Mouse (Mus musculus) frontal cortex, postnatal 10 days (tissue): ENCODE results near the gene Ipo8.
A peak's percentile ranks its signal among the peaks of the same experiment; 100 is the strongest.

Experiments
- DNase-seq, 2 experiments: peaks; one replicate each; pipeline ENCODE4 v3.0.0; 2022; ENCODE audit warnings: low spot score in 2 of 2, mixed read lengths in 1 of 2

Gene Ipo8

DNA sequence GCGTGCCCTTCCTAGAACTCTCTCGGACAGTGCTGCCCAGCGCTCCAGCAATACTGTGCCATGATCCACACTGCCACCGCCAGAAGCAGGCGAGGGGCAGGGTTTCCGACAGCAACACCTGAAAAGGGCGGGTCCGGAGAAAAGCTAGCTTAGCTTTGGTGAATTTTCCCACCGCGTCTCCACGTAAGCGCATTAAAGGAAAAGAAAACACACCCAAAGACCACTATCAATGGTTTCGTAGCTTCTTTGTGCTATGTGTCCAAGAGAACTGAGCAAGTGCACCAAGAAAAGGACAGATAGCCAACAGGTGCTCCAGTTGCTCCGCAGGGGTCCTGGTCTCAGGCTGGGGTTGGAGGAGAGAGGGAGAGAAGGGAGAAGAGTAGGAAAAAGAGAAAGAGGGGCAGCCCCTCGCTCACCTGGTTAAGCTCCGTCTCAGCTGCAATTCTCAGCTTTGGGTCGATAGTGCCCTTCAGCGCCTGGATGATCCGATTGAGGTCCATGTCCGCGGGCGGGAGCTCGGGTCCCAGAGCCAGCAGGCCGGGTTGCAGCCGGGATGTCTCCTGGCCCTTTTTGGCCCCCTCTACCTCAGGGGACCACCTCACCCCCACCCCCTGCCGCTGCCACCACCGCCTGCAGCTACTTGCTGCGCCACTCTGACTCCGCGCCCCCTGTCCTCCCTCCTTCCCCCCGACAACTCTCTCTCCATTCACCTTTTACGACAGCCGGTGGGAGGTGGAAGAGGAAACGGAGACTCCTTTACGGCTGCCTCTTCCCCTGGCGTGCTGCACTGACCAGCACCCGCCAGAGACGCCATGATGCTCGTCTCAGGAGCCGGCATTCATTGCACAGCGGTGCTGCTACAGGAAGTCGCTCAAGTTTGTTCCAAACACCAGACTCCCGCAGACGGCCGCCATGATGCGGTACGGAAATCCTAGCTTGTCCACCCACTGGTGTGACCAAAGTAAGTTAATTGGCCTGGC, at the start of gene Ipo8:
Gene Ipo8, minus strand, starts transcription at position 720 of the 980 bp plus-strand sequence.
- peak; percentile 91 to 93 for DNase-seq

DNA sequence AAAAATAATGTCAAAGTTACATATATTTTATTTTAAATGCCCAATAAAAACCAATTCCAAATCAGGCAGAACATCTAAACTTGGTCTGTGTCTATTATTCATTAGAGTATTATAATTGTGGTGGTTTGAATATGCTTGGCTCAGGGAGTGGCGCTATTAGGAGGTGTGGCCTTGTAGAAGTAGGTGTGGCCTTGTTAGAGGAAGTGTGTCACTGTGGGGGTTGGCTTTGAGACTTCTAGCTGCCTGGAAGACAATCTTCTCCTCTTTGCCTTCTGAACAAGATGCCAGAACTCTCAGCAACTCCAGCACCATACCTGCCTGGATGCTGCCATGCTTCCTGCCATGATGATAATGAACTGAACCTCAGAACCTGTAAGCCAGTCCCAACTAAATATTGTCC, 42.6 kb upstream of the Ipo8 start:
- DNase-seq = no peak

- DNase-seq = no peak
Measured at GRCm38 (mm10) chr6:148845629-148846028, 14.4 kb upstream of the Ipo8 start.

DNA sequence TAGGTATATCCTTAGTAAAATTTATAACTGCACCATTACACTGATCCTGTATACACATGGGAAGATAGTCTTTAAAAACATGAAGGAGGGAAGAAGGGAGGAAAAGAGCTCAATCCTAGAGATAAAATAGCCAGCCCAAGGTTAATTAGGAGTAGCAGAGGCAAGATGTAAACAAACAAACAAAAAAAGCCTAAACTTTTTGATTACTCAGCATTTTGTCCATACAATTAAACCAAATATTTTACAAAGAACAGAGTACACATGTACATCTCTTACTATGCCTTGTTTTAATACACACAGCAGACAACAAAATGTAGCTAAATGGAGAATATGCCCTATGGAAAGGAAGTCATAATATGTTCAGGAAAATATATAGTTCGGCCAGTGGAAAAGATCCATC, 10.5 kb upstream of the Ipo8 start:
- no peak for DNase-seq

GRCm38 (mm10) chr6:148838460-148838859, 7.2 kb upstream of the Ipo8 start:
- no peak for DNase-seq

- no peak for DNase-seq
Measured at GRCm38 (mm10) chr6:148831728-148832121, 458 bp upstream of the Ipo8 start.

DNA sequence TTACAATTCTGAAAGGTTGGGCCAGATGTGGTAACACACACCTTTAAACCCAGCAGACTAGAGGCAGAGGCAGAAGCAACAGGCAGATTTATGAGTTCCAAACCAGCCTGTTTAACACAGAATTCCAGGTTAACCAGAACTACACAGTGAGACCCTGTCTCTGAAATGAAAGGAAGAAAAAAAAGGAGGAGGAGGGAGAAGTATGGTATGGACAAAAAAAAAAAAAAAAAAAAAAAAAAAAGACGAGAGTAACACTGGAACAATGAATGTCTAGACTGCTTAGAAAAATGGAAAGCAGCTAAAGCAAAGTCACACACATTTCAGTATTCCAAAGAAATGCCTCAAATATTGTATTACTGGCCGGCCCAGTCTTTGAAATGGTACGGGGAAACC, 916 bp downstream of the Ipo8 start:
- DNase-seq = no peak

- no peak for DNase-seq
Measured at GRCm38 (mm10) chr6:148826119-148826518, 5.1 kb downstream of the Ipo8 start.

DNA sequence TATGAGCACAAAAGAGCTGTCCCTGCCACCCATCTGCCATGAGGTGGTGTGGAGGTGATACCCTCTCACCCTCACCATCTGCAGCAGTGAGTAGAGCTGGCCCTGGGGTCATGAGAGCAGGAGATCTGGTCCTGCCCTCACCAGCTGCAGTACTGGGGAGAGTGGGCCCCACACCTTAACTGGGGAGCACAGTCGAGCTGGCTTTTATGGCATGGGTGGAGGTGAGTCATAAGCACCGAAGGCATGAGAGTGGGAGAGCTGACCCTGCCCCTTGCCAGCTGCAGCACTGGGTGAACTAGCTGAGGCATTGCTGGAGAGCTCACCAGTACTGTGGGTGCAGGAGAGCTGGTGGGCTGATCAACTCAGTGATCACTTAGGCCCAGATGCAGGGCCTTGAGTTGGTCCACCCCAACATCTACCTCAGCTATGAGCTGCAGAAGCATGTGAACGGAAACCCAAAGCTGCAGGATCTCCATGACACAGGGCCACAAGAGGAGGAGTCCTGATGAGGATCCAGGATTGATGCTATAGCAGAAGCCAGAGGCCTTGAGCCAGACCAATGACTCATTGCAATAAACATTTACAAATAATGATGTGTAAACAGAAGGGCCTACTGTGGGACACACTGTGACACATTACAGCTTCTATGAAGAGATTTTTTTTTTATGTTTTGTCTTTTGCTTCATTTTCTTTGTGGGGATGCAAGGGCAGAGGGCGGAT, 12.5 kb downstream of the Ipo8 start:
- DNase-seq = no peak

DNA sequence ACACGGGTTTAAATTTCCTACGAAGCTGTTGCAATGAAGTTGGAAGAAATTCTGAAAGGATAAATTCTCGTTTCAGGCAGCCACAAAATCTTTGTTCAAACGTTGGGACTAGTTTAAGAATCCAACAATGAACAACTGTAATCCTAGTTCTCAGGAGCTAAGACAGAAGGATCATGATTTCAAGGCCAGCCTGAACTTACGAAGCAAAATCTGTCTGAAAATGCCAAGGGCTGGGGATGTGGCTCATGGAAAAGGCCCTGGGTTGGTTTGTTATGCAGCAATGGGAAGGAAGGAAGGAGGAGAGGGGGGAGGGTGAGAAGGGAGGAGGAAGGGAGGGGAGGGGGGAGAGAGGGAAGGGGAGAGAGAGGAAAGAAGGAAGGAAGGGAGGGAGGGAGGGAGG, 14.5 kb downstream of the Ipo8 start:
- no peak for DNase-seq

GRCm38 (mm10) chr6:148811117-148811516, 20.1 kb downstream of the Ipo8 start:
- DNase-seq = no peak

DNA sequence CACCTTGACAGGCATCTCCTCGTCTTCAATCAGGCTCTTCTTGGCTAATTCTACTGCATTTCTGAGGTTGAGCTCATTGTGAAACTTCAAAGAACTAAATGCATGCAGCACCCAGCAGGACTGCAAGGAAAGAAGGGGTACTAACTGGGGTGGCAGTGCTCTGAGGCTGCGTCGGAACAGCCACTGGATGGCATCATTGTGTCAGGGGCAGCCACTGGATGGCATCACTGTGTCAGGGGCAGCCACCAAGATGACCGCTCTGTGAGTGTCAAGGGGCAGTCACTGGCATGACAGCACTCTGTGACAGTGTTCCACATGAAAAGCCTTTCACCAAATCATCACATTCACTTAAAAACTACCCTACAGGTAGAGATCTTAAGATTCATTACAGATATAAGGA, 31.5 kb downstream of the Ipo8 start:
- DNase-seq = no peak

DNA sequence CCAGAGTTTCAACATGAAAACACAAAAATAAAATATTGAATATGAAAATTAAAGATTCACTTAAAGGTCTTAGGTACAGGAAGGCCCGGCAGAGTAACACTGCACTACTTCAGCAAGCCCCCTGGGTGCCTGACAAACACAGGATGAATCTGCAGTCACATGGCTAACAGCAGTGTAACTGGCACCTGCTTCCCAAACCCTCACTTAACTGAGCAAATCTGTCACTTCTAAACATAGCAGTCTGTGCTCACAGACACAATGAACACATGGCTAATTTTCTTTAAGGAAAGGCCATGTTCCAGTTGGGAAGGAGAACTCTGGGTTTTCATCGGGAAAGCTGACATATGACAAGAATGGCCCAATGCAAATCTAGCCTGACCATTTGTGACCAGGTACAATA, 36.1 kb downstream of the Ipo8 start:
- no peak for DNase-seq

DNA sequence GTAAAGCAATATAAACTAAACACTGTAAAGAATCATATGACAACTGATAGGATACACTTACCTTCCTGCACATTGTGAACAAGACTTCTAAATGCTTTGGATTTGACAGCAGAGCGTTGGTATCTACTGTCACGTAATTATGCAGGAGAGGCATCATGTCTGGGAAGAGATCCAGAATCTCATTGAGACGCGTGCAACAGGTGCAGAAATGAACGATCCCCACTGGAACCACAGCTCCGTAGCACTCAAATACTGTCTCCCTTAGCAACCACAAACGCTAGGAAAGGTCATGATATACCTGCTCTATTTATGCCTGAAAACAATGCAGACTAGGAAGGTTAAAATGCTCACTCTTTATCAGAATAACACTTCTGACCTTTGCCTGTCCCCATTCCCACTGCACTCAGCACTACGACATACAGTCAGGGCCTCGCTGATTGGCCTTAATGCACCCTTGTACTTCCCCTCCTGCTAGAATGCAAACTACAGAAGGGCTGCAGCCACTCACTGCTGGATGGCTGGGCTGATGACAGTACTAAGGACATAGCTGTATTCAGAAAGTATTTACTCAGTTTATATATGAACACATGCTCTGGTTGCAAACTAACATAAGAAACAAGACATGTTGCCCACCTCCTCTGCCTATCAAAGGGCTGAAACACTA, 42.1 kb downstream of the Ipo8 start:
- no peak for DNase-seq

DNA sequence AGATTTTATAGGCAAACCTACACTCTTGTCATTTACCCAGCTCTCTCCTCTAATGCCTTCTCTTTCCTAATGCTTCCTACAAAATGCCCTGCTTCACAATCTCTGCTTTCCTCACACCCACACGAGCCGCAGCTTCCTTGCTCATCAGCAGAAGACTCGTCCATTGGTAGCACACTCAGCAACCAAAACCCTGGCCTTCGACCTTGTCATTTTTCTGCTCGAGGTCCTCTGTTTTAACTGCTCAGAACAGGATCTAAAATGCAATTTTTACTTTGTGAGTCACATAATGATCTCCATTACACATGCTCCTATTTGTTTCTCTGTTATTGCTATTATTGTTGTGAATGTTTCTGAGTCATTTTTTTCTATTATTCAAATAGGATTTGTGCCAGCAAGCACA, 45.1 kb downstream of the Ipo8 start:
- DNase-seq = no peak

DNA sequence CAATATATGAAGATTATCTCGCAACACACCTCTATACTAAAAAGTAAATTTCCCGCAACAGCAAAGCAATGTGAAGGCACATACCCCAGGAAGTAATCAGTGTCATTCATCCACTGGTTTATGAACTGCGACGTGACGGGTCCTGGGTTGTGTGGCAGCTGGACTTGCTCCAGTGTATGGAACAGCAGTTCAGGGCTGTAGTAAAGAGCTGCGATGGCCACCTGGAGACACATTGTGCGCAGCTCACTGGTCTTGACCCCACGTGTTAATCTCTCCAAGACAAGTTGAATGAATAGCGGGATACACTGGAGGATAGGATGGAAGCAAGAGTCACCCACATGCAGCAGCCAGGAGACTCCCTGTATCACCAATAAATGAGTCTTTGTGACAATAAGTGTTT, 46.8 kb downstream of the Ipo8 start:
- no peak for DNase-seq

DNA sequence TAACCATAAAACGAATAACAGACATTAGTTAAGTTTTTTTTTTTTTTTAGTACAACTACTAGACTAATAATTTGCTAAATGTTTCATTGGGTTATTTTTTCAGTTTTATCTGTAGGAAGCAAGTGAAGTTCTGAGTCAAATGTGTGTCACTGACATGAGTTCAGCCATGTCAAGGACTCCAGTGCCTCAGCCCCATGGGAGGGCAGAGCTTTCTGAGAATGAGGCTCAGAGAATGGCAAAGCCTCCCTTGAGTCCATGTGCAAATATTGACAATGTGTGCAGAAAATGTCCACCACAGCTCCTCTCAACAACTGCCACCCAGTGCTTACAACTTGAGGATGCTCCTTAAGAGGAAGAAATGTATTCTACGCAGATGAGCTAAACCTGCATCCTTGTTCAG, 55.0 kb downstream of the Ipo8 start:
- DNase-seq = no peak

DNA sequence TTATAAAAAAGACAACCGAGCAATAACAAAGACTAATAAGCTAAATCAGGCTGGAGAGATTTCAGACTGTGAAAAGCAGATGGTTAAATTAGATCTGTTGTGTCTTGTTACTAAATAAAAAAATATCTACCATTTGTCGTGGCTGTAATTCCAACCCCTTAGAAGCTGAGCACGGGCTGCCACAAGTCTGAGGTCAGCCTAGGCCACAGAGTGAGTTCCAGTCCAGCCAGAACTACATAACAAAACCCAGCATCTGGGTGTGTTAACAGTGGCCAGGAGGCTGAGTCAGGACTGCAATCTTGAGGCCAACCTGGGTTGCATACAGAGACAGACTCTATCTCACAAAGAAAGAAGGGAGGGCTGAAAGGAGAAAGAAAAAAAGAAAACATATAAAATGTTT, 59.8 kb downstream of the Ipo8 start:
- DNase-seq = no peak

DNA sequence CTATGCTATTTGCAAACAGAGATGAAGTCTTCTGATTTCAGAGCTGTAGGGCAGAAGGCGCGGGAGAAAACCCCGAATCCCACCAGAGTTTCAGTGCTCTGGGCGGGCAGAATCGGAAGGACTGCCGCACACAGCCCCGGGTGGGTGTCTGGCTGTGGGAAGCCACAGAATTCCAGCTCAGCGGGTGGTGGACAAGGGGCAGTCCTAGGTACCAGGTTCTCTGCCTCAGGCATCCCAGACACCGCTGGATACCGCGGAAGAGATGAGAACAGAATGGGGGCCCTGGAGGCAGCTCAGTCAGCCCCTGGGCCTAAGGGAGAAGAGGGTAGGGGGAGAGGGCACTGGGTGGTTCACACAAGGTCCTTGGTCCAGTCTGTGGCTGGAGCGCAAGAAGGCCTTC, 62.8 kb downstream of the Ipo8 start:
- DNase-seq = no peak

DNA sequence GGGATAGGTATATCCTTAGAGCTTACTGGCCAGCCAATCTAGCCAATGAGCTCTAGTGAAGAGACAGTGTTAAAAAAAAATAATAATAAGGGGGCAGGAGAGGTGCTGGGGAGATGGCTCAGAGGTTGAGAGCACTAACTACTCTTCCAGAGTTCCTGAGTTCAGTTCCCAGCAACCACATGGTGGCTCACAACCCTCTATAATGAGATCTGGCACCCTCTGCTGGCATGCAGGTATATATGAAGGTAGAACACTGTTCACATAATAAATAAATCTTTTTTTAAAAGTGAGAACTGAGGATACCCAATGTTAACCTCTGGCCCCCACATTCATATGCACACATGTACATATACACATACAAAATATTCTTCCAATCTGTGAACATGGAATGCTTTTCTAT, 64.0 kb downstream of the Ipo8 start:
- no peak for DNase-seq

- no peak for DNase-seq
Measured at GRCm38 (mm10) chr6:148761967-148762712, 69.1 kb downstream of the Ipo8 start.

GRCm38 (mm10) chr6:148761475-148761874, 69.8 kb downstream of the Ipo8 start:
- no peak for DNase-seq
